Mouse (Mus musculus) CD4-positive, CD25-positive, alpha-beta regulatory T cell, adult 9 weeks (primary cell): ENCODE results near the gene Ubl3. TPM values are rescaled to one million over a fixed set of nuclear protein-coding genes. Genes with fewer than 3 reads are reported as not detected.

Experiments
- polyA plus RNA-seq: library from polyadenylated mRNA; unstranded; fragments of 100-300 nt; shearing (Covaris generic); gene quantifications from one replicate; pipeline ENCODE4 v1.2.1, GENCODE M21; 2017

Gene Ubl3
- 74.0 TPM for polyA plus RNA-seq

GRCm38 (mm10) chr5:148552187-148553071, at the start of gene Ubl3:
Gene Ubl3, minus strand, starts transcription at chr5:148552789.

Other genes with a start within 250 kb of the Ubl3 start
- gene Slc7a1, start 152.9 kb downstream of the Ubl3 start, polyA plus RNA-seq = 29.7 TPM